Mouse (Mus musculus) right cerebral cortex, postnatal 4 days (tissue): ENCODE results near the gene Pcca.

Source experiments
- DNase-seq: peaks from one replicate; pipeline ENCODE4 v3.0.0-alpha.2; 2022

Pcca gene

DNA sequence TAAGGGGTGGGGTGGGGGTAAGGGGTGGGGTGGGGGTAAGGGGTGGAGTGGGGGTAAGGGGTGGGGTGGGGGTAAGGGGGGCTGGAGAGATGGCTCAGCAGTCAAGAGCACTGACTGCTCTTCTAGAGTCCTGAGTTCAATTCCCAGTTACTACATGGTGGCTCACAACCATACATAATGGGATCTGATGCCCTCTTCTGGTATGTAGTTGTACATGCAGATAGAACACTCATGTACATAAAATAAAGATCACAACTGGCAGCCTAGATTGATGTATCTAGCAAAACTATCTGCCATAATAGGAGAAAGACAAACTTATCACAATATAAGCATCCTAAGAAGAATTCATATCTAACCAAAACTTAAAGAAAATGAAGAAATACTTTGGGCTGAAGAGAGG is 364.4 kb downstream of the Pcca start:
- DNase-seq, result no peak

DNA sequence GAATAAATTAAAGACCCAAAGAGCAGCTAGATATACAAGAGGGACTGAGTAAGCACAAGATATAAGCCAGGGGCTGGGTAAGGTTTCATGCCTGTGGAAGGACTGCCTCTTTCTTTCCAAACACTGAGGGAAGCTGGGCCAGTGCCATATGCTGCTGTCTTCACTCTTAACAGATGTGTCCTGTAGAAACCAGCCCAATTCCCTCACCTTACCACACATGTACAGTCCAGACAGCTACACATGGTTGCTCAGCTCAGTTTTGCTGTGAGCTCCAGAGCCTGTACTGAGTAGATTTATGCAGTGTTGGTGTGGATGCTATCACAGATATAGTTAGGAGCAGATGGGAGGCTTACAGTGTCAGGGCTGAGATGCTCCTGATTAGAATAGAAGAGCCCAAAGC is 366.6 kb downstream of the Pcca start:
- peak; percentile 18 for DNase-seq

DNA sequence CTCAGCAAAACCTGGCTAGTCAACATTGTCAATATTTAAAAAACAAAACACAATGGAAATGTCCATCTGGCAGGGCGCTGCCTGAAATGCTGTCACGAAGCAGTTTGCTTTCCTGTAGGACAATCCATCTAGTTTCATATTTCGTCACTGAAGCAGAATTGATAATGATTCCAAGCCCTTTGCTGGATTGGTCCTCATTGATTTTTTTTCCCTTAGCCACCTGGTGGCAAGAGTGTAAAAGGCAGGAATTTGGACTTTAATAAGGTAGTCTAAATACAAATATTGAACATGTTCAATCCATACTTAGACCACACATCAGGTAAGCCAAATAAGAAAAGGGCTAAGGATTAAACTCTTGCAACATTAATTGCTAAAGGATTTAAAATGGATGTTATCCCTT is 367.1 kb downstream of the Pcca start:
- DNase-seq, result no peak

DNA sequence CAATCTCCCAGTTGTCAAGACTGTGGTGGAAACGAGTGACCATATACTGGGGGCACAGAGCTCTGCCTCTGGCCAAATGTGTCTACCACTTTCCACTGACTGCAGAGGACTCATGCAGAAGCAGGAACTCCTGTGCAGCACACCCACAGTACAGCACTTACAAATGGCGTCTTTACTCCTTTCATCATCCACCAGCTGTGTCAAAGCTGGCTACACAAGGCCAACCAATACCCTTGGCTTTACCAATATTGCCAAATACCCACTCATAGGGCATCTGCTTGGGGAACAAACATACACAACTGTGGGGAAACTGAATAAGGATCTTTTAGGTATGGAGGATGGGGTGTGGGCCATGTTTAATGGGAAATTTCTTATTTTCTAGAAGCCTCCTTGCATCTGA is 367.6 kb downstream of the Pcca start:
- DNase-seq, result no peak

DNA sequence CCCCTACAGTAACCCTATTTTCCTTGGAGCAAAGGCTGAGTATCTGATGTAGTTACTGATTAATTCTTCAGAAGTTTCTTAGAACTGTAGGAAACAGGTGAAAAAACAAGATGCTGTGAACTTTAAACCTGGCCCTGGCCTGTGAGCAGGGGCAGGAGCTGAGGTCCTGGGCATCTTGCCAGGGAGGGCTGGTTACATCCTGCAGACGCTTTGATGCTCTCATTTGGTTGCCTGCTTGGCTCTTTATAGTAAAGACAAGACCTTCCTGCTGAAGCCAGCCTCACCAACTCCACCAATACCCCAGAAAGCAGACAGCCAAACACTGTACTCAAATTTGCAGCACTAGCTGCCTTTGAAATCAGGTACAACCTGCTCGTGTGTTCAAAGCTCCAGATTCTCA is 368.0 kb downstream of the Pcca start:
- DNase-seq, result peak; percentile 29

DNA sequence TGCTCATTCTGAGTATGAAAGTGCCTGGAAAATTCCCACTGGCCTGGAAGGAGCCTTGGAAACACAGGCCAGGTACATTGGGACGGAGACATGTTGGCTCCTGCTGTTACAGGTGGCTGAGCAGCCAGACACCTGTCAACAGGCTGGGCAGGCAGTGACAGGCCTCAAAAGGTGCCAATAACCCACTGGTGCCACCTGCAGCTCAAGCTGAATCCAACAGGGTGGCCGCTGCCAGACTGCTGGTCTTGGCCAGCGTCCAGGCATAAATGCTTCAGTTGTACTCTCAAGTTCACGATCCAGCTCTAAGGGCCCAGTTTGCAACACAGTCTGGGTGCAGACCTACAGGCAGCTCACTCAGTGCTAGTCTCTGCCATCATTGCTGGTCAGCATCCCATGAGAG is 368.8 kb downstream of the Pcca start:
- peak; percentile 60 for DNase-seq

DNA sequence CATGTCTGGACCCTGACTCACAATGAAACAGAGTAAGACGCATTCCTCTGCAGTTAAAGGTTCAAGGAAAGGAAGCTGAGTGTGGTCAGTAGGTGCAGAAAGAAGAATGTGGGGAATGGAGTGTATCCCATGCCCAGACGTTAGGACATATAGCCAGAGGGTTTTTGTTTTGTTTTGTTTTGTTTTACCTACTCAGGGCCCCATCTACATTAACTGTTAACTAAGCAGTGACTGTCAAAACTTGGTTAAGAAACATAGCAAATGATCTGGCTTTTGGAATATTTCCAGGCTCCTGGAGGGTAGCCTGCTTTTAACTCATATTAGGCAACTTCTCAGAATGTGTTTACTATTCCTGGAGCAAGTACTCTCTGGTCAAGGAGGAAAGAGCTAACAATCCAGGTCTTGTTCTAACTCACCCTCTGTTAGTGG is 369.8 kb downstream of the Pcca start:
- DNase-seq, result no peak

DNA sequence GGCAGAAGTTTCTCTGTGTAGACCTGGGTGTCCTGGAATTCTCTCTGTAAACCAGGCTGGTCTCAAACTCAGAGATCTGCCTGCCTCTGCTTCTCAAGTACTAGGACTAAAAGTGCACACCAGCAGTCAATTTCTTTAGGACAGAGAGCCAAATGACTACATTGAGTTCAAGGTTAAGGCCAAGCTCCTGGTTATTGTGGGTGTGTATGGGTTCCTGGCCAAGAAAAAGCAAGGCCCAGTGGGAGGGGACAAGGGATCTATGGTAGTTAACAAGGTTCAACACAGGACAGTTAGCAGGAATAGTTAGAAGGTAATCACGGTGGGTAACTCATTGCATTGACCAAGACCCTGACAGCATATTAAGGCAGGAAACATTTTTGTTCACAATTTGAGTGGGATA is 370.9 kb downstream of the Pcca start:
- DNase-seq, result no peak

DNA sequence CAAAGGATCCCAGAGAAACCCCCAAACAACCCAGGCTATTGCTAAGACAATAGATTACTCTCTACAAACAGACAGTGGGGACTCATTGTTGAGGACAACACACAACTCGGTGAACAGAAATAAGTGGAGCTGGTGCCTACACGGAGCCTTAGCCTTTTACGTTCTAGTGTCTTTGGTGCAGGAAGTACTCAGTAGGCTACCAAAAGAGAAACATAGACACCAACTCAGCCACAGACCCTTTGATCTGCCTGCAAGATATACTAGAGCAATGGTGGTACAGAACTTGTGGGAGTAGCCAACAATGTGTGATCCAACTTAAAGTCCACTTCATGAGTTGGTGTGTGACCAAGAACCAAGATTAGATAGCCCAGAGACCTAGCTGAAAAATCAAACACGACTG is 374.0 kb downstream of the Pcca start:
- no peak for DNase-seq

DNA sequence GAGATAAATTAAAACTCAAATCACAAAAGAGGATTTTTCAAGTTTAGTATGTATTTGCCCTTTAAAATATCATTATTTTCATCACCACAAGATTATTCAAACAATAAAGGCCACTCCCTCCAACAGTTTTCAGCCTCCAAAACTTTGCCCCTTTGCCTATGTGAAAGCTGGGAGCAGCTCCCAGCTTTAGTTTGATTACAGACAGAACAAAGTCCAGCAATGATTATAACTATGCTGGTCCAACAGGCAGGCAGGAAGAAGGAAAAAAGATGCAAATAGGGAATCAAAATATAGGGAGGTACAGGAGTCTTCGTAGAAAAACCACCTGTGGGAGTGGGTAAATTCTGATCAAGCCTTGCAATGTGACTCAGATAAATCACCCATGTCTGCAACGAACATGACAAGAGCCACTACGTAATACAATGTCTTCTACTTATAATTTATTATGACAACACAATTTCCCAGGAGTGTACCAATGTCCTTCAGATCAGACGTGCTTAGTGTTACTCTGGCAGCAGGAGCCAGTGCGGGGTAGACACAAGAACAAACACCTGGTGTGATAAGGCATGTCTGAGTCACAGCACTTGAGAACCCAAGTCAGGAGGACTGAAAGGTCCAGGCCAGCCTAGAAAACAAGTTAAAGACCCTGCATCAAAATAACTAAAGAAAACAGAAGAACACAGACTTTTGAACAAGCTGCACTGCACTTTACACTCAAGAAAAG is 375.4 kb downstream of the Pcca start:
- DNase-seq, result no peak

DNA sequence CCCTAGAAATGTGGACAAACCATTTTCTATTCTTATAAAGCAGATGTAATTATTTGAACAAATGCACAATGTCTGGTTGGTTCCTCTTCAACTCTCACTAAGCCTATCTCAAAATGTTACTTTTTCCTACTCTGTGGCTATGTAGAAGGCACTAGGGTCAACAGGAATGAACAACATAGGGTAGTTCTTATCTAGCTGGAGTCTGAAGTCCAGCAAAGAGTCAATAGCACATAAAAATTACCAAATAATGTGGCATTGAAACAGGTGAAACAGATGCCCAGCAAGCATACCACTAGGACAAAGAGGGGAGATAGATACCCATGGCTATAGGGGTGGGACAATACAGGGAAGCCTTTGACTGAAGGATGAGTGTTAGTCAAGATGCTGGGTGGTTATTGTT is 377.1 kb downstream of the Pcca start:
- DNase-seq, result no peak

DNA sequence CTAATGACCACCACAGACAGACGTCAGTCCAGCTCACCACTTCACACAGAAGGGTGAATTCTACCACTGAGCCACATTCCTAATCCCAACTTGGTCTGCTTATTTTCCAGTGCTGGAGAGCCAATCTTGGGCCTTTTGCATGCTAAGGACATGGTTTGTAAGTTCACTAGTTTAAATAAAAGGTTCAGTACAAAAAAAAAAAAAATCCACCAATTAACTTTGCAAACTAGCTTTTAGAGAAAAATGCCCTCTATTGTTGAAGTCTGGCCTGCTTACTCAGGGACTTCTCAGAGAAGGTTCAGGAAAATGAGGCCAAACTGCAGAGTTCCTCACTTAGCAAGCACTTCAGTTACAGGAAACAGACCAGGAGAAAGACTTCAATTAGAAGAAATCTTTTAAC is 378.0 kb downstream of the Pcca start:
- DNase-seq, result no peak

DNA sequence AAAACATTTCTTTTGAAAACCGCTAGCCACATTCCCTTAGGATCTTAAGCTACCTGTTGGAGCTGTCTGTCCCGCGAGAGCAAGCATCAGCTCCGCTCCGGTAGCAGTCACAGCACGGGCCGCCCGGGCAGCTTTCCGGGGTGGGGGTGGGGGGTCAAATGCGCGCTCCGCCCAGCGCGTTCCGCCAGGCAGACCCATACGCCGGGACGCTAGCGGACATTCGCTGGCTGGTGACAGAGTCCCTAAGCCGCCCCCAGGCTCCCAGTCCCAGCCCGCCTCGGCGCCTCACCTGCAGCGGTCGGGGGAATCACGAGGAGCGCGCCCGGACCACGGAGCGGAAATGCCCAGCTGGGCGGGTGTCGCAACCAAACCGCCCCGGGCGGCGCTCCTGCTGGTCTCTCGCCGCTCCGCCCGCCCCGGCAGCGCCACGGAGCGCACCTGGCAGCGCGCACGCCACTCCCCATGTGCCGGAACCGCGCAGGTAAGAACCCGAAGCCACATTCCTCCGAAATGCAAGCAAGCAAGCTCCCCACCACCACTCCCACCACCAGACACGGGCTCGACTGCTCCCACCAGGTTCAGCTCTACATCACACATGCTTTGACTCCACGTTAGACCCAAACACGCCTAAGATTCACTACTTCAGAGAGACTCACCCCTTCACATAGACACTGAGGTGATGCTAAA is 378.8 kb downstream of the Pcca start:
- peak; percentile 59 for DNase-seq

DNA sequence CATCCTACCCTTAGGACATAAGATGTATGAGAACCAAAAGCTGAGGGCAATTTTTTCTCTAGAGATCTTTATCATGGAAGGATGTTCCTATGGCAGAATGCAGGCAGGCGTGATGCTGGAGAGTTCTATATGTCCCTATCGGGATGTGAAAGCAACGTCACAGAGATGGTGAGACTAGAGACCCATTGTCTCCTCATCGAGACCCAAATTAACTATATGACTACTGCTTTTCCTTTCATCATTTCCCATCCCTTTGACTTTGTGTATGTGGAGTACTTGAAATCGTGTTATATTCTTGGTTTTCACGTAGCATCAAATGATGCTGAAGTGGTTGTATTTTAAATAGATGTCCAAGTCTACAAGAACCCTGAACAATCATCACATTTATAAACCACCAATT is 379.5 kb downstream of the Pcca start, which contains the start of gene Ggact:
Ggact (minus strand) TSS at position 101 of the 400 bp plus-strand sequence.
- no peak for DNase-seq

DNA sequence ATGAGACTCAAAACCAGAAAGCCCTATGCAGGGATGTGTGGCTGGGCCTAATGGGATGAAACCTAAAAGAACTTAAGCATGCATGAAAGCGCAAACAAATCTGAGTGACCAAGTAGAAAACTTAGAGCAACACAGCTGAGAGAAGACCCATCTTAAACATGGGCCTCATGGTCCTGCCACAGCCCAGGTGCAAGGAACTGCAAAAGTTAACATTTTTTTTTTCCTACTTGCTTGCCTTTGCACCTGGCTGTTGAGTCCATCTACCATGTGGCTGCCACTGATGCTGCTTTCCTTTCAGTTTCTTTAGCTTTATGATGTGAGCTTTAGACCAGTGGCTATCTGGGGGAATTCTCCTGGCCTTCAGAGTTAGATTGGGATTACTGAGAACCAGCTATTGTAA is 383.6 kb downstream of the Pcca start:
- DNase-seq, result no peak

DNA sequence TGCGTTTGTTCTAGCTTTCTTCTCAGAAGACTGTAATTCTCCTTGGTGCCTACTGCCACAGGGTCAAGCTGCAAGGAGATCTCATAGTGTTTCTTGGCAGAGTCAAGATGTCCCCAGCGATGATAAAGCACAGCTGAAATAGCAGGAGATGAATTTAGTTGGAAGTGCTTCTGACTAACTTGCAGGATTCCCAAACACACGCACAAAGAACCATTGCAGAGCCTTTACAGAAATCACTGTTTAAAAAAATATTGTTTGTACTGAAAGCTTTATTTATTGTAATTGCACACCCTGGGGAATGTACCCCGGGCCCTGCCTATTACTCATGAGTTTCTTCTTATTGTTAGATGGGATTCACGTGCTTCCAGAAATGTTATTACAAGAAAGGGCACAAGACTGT is 385.9 kb downstream of the Pcca start:
- no peak for DNase-seq

DNA sequence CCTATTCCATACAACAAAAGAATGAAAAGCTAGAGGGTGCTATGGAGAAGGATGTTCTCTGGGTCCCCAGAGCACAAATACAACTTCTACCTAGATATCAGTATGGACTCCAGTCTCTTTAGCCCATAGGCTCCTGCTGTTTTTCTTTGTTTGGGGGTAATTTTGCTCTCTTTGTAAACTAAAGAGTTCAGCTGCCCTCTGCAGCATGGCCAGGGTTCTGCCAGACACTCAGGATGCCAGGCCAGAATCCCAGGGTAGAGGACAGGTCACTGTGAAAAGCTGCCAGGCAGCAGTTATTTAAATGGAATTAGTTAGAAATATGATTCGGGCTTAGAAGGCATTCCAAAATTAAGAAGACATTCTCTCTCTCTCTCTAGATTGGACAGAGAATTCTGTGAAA is 402.3 kb downstream of the Pcca start:
- no peak for DNase-seq
